Comparison of ENCODE assay signal across 17 mouse cellular contexts in genomic region chr11:62478931-62479330, GRCm38 (mm10). TPM values are rescaled to one million over a fixed set of nuclear protein-coding genes. Genes with fewer than 3 reads are reported as not detected.
DNase-seq lines count a peak whose midpoint lies in the region; ATAC-seq lines count a peak whose summit lies in the region.
"Had no signal": no experiment of that assay in that cellular context is flagged by ENCODE, and none has a peak within 500 bp of the region (broad histone marks: within the 10 kb centered on the region; RNA-seq: fewer than 3 reads in every experiment).

No protein-coding gene starts in this region.

- H3K27me3 ChIP-seq in embryonic facial prominence, embryonic 13.5 days = no peaks in the 10 kb centered on the region
- H3K27me3 ChIP-seq in embryonic facial prominence, embryonic 10.5 days (replicated peaks; ENCODE audit: low read depth, poor library complexity, severe bottlenecking) = no peaks in the 10 kb centered on the region
- H3K27me3 ChIP-seq in hindbrain, embryonic 15.5 days = no peaks in the 10 kb centered on the region
- no peaks in the 10 kb centered on the region for H3K27me3 ChIP-seq in hindbrain, embryonic 11.5 days (ENCODE audit: control insufficient read depth, insufficient read depth, low read length)
- H3K27me3 ChIP-seq in midbrain, embryonic 13.5 days = no peaks in the 10 kb centered on the region
- no peaks in the 10 kb centered on the region for H3K27me3 ChIP-seq in midbrain, embryonic 15.5 days (replicated peaks)
- H3K27me3 ChIP-seq in forebrain, embryonic 14.5 days (replicated peaks; ENCODE audit: control insufficient read depth, insufficient read depth, low read length) = no peaks in the 10 kb centered on the region
- H3K27me3 ChIP-seq: midbrain, embryonic 12.5 days; neural tube, embryonic 12.5 days had no signal

- H3K36me3 ChIP-seq in embryonic facial prominence, embryonic 13.5 days = no peaks in the 10 kb centered on the region
- no peaks in the 10 kb centered on the region for H3K36me3 ChIP-seq in embryonic facial prominence, embryonic 10.5 days (replicated peaks)
- no peaks in the 10 kb centered on the region for H3K36me3 ChIP-seq in hindbrain, embryonic 15.5 days
- no peaks in the 10 kb centered on the region for H3K36me3 ChIP-seq in hindbrain, embryonic 11.5 days (ENCODE audit: control insufficient read depth, insufficient read depth, low read length)
- H3K36me3 ChIP-seq in midbrain, embryonic 13.5 days = no peaks in the 10 kb centered on the region
- H3K36me3 ChIP-seq in midbrain, embryonic 15.5 days (replicated peaks) = no peaks in the 10 kb centered on the region
- H3K36me3 ChIP-seq in forebrain, embryonic 14.5 days (ENCODE audit: control insufficient read depth, insufficient read depth, low read length) = no peaks in the 10 kb centered on the region
- H3K36me3 ChIP-seq: midbrain, embryonic 12.5 days; neural tube, embryonic 12.5 days had no signal

- H3K9ac ChIP-seq in embryonic facial prominence, embryonic 13.5 days = no peak overlapping the region; the same call in 1 of the 2 replicates
- no peak overlapping the region for H3K9ac ChIP-seq in hindbrain, embryonic 15.5 days
- H3K9ac ChIP-seq in hindbrain, embryonic 11.5 days (ENCODE audit: low read depth, low read length) = no peak overlapping the region
- 0 out of 2 replicates have a peak overlapping the region, but pooled peaks have one; percentile 10 for H3K9ac ChIP-seq in midbrain, embryonic 13.5 days (replicated peaks)
- H3K9ac ChIP-seq in midbrain, embryonic 15.5 days = no peak overlapping the region
- no peak overlapping the region for H3K9ac ChIP-seq in forebrain, embryonic 14.5 days (ENCODE audit: low read length)
- H3K9ac ChIP-seq: liver, embryonic 14.5 days; midbrain, embryonic 12.5 days; neural tube, embryonic 12.5 days had no signal

- no peak overlapping the region for H3K4me2 ChIP-seq in embryonic facial prominence, embryonic 13.5 days
- no peak overlapping the region for H3K4me2 ChIP-seq in hindbrain, embryonic 15.5 days
- H3K4me2 ChIP-seq in hindbrain, embryonic 11.5 days (replicated peaks; ENCODE audit: low read depth, low read length) = no peak overlapping the region
- no peak overlapping the region for H3K4me2 ChIP-seq in midbrain, embryonic 13.5 days (replicated peaks)
- no peak overlapping the region for H3K4me2 ChIP-seq in midbrain, embryonic 15.5 days
- H3K4me2 ChIP-seq in forebrain, embryonic 14.5 days (ENCODE audit: low read length) = no peak overlapping the region
- H3K4me2 ChIP-seq: midbrain, embryonic 12.5 days; neural tube, embryonic 12.5 days had no signal

- ATAC-seq in embryonic facial prominence, embryonic 13.5 days (ENCODE audit: insufficient number of reproducible peaks, insufficient read depth, low FRiP score, low TSS enrichment, low read depth) = no peak
- no peak for ATAC-seq in hindbrain, embryonic 15.5 days (ENCODE audit: low FRiP score, low read depth)
- no peak for ATAC-seq in hindbrain, embryonic 11.5 days (ENCODE audit: low FRiP score)
- no peak for ATAC-seq in midbrain, embryonic 13.5 days
- no peak for ATAC-seq in midbrain, embryonic 15.5 days (replicated peaks)
- ATAC-seq in megakaryocyte-erythroid progenitor cell, adult 5-6 weeks (replicated peaks; ENCODE audit: low FRiP score, low TSS enrichment, poor library complexity, severe bottlenecking) = no peak
- no peak for ATAC-seq in forebrain, embryonic 14.5 days

- no peaks in the 10 kb centered on the region for H3K9me3 ChIP-seq in embryonic facial prominence, embryonic 13.5 days
- no peaks in the 10 kb centered on the region for H3K9me3 ChIP-seq in embryonic facial prominence, embryonic 10.5 days
- no peaks in the 10 kb centered on the region for H3K9me3 ChIP-seq in hindbrain, embryonic 15.5 days
- H3K9me3 ChIP-seq in hindbrain, embryonic 11.5 days (ENCODE audit: control insufficient read depth, low read length) = no peaks in the 10 kb centered on the region
- no peaks in the 10 kb centered on the region for H3K9me3 ChIP-seq in midbrain, embryonic 13.5 days
- no peaks in the 10 kb centered on the region for H3K9me3 ChIP-seq in midbrain, embryonic 15.5 days
- H3K9me3 ChIP-seq in forebrain, embryonic 14.5 days (replicated peaks; ENCODE audit: control insufficient read depth, low read length) = no peaks in the 10 kb centered on the region
- H3K9me3 ChIP-seq: midbrain, embryonic 12.5 days; neural tube, embryonic 12.5 days had no signal

- DNase-seq in embryonic facial prominence, embryonic 10.5 days (ENCODE audit: low spot score) = no peak
- no peak for DNase-seq in hindbrain, embryonic 11.5 days (ENCODE audit: low spot score)
- DNase-seq in forebrain, embryonic 14.5 days (ENCODE audit: low spot score) = no peak
- DNase-seq: cerebellum, adult 11 months; cerebellum, postnatal 36 days; left cerebral cortex, postnatal 4 days; lung, postnatal 14 days; thymus, postnatal 25 days had no signal

- WGBS in embryonic facial prominence, embryonic 13.5 days = 63% methylated on average over 6 of the region's 6 CpGs
- 74% methylated on average over 6 of the region's 6 CpGs for WGBS in embryonic facial prominence, embryonic 10.5 days
- 73% methylated on average over 6 of the region's 6 CpGs for WGBS in hindbrain, embryonic 15.5 days
- WGBS in hindbrain, embryonic 11.5 days = 75% methylated on average over 6 of the region's 6 CpGs
- WGBS in midbrain, embryonic 13.5 days = 75% methylated on average over 6 of the region's 6 CpGs
- 62% methylated on average over 6 of the region's 6 CpGs for WGBS in midbrain, embryonic 15.5 days
- WGBS in forebrain, embryonic 14.5 days = 78% methylated on average over 6 of the region's 6 CpGs

- H3K4me1 ChIP-seq in embryonic facial prominence, embryonic 13.5 days = no peaks in the 10 kb centered on the region
- H3K4me1 ChIP-seq in embryonic facial prominence, embryonic 10.5 days = no peaks in the 10 kb centered on the region
- H3K4me1 ChIP-seq in hindbrain, embryonic 15.5 days (replicated peaks) = no peaks in the 10 kb centered on the region
- no peaks in the 10 kb centered on the region for H3K4me1 ChIP-seq in hindbrain, embryonic 11.5 days (replicated peaks; ENCODE audit: control insufficient read depth, insufficient read depth, low read length)
- 0 out of 2 replicates have a peak, but pooled peaks cover 2% of the 10 kb centered on the region for H3K4me1 ChIP-seq in midbrain, embryonic 13.5 days (replicated peaks)
- no peaks in the 10 kb centered on the region for H3K4me1 ChIP-seq in midbrain, embryonic 15.5 days
- no peaks in the 10 kb centered on the region for H3K4me1 ChIP-seq in forebrain, embryonic 14.5 days (ENCODE audit: control insufficient read depth, insufficient read depth, low read length)
- H3K4me1 ChIP-seq: midbrain, embryonic 12.5 days; neural tube, embryonic 12.5 days had no signal

- H3K4me3 ChIP-seq in embryonic facial prominence, embryonic 13.5 days = no peak overlapping the region
- no peak overlapping the region for H3K4me3 ChIP-seq in embryonic facial prominence, embryonic 10.5 days
- no peak overlapping the region for H3K4me3 ChIP-seq in hindbrain, embryonic 15.5 days
- H3K4me3 ChIP-seq in hindbrain, embryonic 11.5 days (ENCODE audit: low read depth, low read length) = no peak overlapping the region
- no peak overlapping the region for H3K4me3 ChIP-seq in midbrain, embryonic 13.5 days (replicated peaks)
- no peak overlapping the region for H3K4me3 ChIP-seq in midbrain, embryonic 15.5 days
- no peak overlapping the region for H3K4me3 ChIP-seq in forebrain, embryonic 14.5 days (ENCODE audit: low read depth, low read length)
- H3K4me3 ChIP-seq: midbrain, embryonic 12.5 days; neural tube, embryonic 12.5 days had no signal

- H3K27ac ChIP-seq in embryonic facial prominence, embryonic 13.5 days = 0 out of 2 replicates have a peak overlapping the region, but pooled peaks have one; percentile 22
- H3K27ac ChIP-seq in embryonic facial prominence, embryonic 10.5 days (replicated peaks) = no peak overlapping the region
- H3K27ac ChIP-seq in hindbrain, embryonic 15.5 days (replicated peaks) = peak overlapping the region; percentile 34; the same call in 1 of the 2 replicates
- no peak overlapping the region for H3K27ac ChIP-seq in hindbrain, embryonic 11.5 days (ENCODE audit: low read depth, low read length)
- H3K27ac ChIP-seq in midbrain, embryonic 13.5 days = peak overlapping the region; percentile 39; the same call in 1 of the 2 replicates
- no peak overlapping the region for H3K27ac ChIP-seq in midbrain, embryonic 15.5 days
- H3K27ac ChIP-seq in forebrain, embryonic 14.5 days (ENCODE audit: low read depth, low read length) = no peak overlapping the region
- H3K27ac ChIP-seq: liver, embryonic 14.5 days; midbrain, embryonic 12.5 days; neural tube, embryonic 12.5 days; stomach, postnatal 0 days had no signal

RNA-seq across cellular contexts. Expression of gene Ncor1, which starts 20.6 kb away (rescaled TPM):
- polyA plus RNA-seq in embryonic facial prominence, embryonic 13.5 days (2015; fragmentation: Nextera tagmentation; extraction: Ambion mirVana) = 161 and 181 TPM in 2 replicates
- 137 and 144 TPM in 2 replicates for polyA plus RNA-seq in embryonic facial prominence, embryonic 10.5 days (2016; fragmentation: Nextera tagmentation; extraction: Ambion mirVana)
- 177 and 180 TPM in 2 replicates for polyA plus RNA-seq in hindbrain, embryonic 15.5 days (2015; fragmentation: Nextera tagmentation; extraction: Ambion mirVana)
- 170 and 189 TPM in 2 replicates for polyA plus RNA-seq in hindbrain, embryonic 11.5 days (2014; fragmentation: Nextera tagmentation; extraction: Ambion mirVana)
- 150 and 174 TPM in 2 replicates for polyA plus RNA-seq in midbrain, embryonic 13.5 days (2015; fragmentation: Nextera tagmentation; extraction: Ambion mirVana)
- polyA plus RNA-seq in midbrain, embryonic 15.5 days (2015; fragmentation: Nextera tagmentation; extraction: Ambion mirVana) = 179 and 182 TPM in 2 replicates
- 282 and 352 TPM in 2 replicates for total RNA-seq in megakaryocyte-erythroid progenitor cell, adult 5-6 weeks (2014; fragmentation: Nextera tagmentation)
- total RNA-seq in megakaryocyte-erythroid progenitor cell, adult 5-6 weeks (2017) = 261 and 277 TPM in 2 replicates
- polyA plus RNA-seq in forebrain, embryonic 14.5 days (2014; fragmentation: Nextera tagmentation; extraction: Ambion mirVana) = 92.3 and 134 TPM in 2 replicates

RNA-seq across cellular contexts. Expression of gene Pigl, which starts 20.7 kb away (rescaled TPM):
- polyA plus RNA-seq in embryonic facial prominence, embryonic 13.5 days (2015; fragmentation: Nextera tagmentation; extraction: Ambion mirVana) = 8.4 and 9.6 TPM in 2 replicates
- 14.7 and 15.9 TPM in 2 replicates for polyA plus RNA-seq in embryonic facial prominence, embryonic 10.5 days (2016; fragmentation: Nextera tagmentation; extraction: Ambion mirVana)
- 9.7 and 11.0 TPM in 2 replicates for polyA plus RNA-seq in hindbrain, embryonic 15.5 days (2015; fragmentation: Nextera tagmentation; extraction: Ambion mirVana)
- 13.6 and 13.7 TPM in 2 replicates for polyA plus RNA-seq in hindbrain, embryonic 11.5 days (2014; fragmentation: Nextera tagmentation; extraction: Ambion mirVana)
- 9.1 and 9.2 TPM in 2 replicates for polyA plus RNA-seq in midbrain, embryonic 13.5 days (2015; fragmentation: Nextera tagmentation; extraction: Ambion mirVana)
- polyA plus RNA-seq in midbrain, embryonic 15.5 days (2015; fragmentation: Nextera tagmentation; extraction: Ambion mirVana) = 8.0 and 8.6 TPM in 2 replicates
- 10.6 and 12.0 TPM in 2 replicates for total RNA-seq in megakaryocyte-erythroid progenitor cell, adult 5-6 weeks (2014; fragmentation: Nextera tagmentation)
- total RNA-seq in megakaryocyte-erythroid progenitor cell, adult 5-6 weeks (2017) = 2.0 and 3.2 TPM in 2 replicates
- polyA plus RNA-seq in forebrain, embryonic 14.5 days (2014; fragmentation: Nextera tagmentation; extraction: Ambion mirVana) = 5.7 TPM in 2 replicates

Comparison
In these comparisons a context has a peak if more than half of its experiments do, and no peak if none do; other contexts are left out.
1. H3K27ac ChIP-seq: peak in embryonic facial prominence, embryonic 13.5 days (single experiment), hindbrain, embryonic 15.5 days (single experiment) and midbrain, embryonic 13.5 days (single experiment); none in embryonic facial prominence, embryonic 10.5 days (single experiment), hindbrain, embryonic 11.5 days (single experiment), midbrain, embryonic 15.5 days (single experiment) and forebrain, embryonic 14.5 days (single experiment).